Mouse (Mus musculus): ENCODE measurements at regions not wholly inside any gene's neighbourhood (a gene's known extent, or its start where the extent isn't known, plus 50 kb on each side); places are given as distances from the start of the nearest gene placed in this dataset.

GRCm38 (mm10) chr6:112119180-112119579 lies 154.4 kb upstream of the Lmcd1 start:
- in situ Hi-C loops (cut with MboI): no loop called here

GRCm38 (mm10) chr6:112133522-112133921 lies 140.0 kb upstream of the Lmcd1 start:
- in situ Hi-C loops (cut with MboI): no loop called here

GRCm38 (mm10) chr6:112152535-112153364 lies 120.8 kb upstream of the Lmcd1 start:
- in situ Hi-C loops (cut with MboI): no loop called here

- in situ Hi-C loops (cut with MboI): no loop called here
These were observed 106.1 kb upstream of the Lmcd1 start for GRCm38 (mm10) chr6:112167487-112167886.

- in situ Hi-C loops (cut with MboI): no loop called here
These were observed 97.2 kb upstream of the Lmcd1 start for GRCm38 (mm10) chr6:112176344-112176743.

GRCm38 (mm10) chr6:112187636-112188035 lies 85.9 kb upstream of the Lmcd1 start:
- in situ Hi-C loops (cut with MboI): no loop called here

- in situ Hi-C loops (cut with MboI): no loop called here
These were observed 82.5 kb upstream of the Lmcd1 start for GRCm38 (mm10) chr6:112191032-112191431.

- in situ Hi-C loops (cut with MboI): no loop called here
These were observed 76.1 kb upstream of the Lmcd1 start for GRCm38 (mm10) chr6:112197445-112197844.

GRCm38 (mm10) chr6:112199241-112199640 lies 74.3 kb upstream of the Lmcd1 start:
- in situ Hi-C loops (cut with MboI): no loop called here

- in situ Hi-C loops (cut with MboI): loop anchor here (25.0 kb wide), 1 partner anchor 160 kb away; no protein-coding TSS in a partner anchor
These were observed 71.4 kb upstream of the Lmcd1 start for GRCm38 (mm10) chr6:112202120-112202519.

GRCm38 (mm10) chr6:112203321-112203720 lies 70.2 kb upstream of the Lmcd1 start:
- in situ Hi-C loops (cut with MboI): loop anchor here (25.0 kb wide), 1 partner anchor 159 kb away; no protein-coding TSS in a partner anchor

GRCm38 (mm10) chr6:112204956-112205355 lies 68.6 kb upstream of the Lmcd1 start:
- in situ Hi-C loops (cut with MboI): loop anchor here (25.0 kb wide), 1 partner anchor 157 kb away; no protein-coding TSS in a partner anchor

- in situ Hi-C loops (cut with MboI): loop anchor here (25.0 kb wide), 1 partner anchor 157 kb away; no protein-coding TSS in a partner anchor
These were observed 68.0 kb upstream of the Lmcd1 start for GRCm38 (mm10) chr6:112205420-112205995.

GRCm38 (mm10) chr6:112207229-112207628 lies 66.3 kb upstream of the Lmcd1 start:
- in situ Hi-C loops (cut with MboI): loop anchor here (25.0 kb wide), 1 partner anchor 155 kb away; no protein-coding TSS in a partner anchor

- in situ Hi-C loops (cut with MboI): loop anchor here (25.0 kb wide), 1 partner anchor 152 kb away; no protein-coding TSS in a partner anchor
These were observed 63.2 kb upstream of the Lmcd1 start for GRCm38 (mm10) chr6:112210238-112210950.

- in situ Hi-C loops (cut with MboI): loop anchor here (25.0 kb wide), 1 partner anchor 145 kb away; no protein-coding TSS in a partner anchor
These were observed 56.7 kb upstream of the Lmcd1 start for GRCm38 (mm10) chr6:112216868-112217267.

GRCm38 (mm10) chr6:112218248-112218647 lies 55.3 kb upstream of the Lmcd1 start:
- in situ Hi-C loops (cut with MboI): loop anchor here (25.0 kb wide), 1 partner anchor 144 kb away; no protein-coding TSS in a partner anchor

- in situ Hi-C loops (cut with MboI): loop anchor here (25.0 kb wide), 1 partner anchor 143 kb away; no protein-coding TSS in a partner anchor
These were observed 53.9 kb upstream of the Lmcd1 start for GRCm38 (mm10) chr6:112219641-112220040.

GRCm38 (mm10) chr6:112220149-112220548 lies 53.4 kb upstream of the Lmcd1 start:
- in situ Hi-C loops (cut with MboI): loop anchor here (25.0 kb wide), 1 partner anchor 142 kb away; no protein-coding TSS in a partner anchor

GRCm38 (mm10) chr6:112221373-112221772 lies 52.2 kb upstream of the Lmcd1 start:
- in situ Hi-C loops (cut with MboI): loop anchor here (25.0 kb wide), 1 partner anchor 141 kb away; no protein-coding TSS in a partner anchor

GRCm38 (mm10) chr6:112223325-112223724 lies 50.2 kb upstream of the Lmcd1 start:
- in situ Hi-C loops (cut with MboI): loop anchor here (25.0 kb wide), 1 partner anchor 139 kb away; no protein-coding TSS in a partner anchor
